Mouse (Mus musculus) right cerebral cortex, postnatal 10 days (tissue): ENCODE measurements around the gene Abhd14b.
A peak's percentile ranks its signal among the peaks of the same experiment; 100 is the strongest.

Experiments used
- DNase-seq, 2 experiments: peaks; one replicate each; pipeline ENCODE4 v3.0.0; 2021; ENCODE audit warnings: low spot score in 2 of 2

The Abhd14b gene

DNA sequence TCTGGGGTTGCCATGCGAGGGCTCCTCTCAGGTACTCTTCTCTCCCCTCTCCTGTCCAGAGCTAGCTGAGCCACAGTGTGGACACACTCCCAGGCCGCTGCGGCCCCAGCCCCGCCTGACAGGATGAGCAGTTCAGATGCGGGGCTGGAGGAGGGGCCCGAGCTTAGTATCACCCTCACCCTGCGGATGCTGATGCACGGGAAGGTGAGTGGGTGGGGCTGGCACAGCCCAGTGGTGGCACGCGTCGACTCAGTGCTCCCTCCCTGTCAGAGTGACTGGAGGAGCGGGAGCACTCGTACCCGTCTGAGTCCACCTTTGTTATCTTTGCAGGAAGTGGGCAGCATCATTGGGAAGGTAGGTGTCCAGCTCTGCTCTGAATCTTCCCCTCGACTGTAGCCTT lies 12.7 kb downstream of the Abhd14b start:
- no peak for DNase-seq

- no peak for DNase-seq
Measured at GRCm38 (mm10) chr9:106460401-106461025, 13.3 kb downstream of the Abhd14b start.

DNA sequence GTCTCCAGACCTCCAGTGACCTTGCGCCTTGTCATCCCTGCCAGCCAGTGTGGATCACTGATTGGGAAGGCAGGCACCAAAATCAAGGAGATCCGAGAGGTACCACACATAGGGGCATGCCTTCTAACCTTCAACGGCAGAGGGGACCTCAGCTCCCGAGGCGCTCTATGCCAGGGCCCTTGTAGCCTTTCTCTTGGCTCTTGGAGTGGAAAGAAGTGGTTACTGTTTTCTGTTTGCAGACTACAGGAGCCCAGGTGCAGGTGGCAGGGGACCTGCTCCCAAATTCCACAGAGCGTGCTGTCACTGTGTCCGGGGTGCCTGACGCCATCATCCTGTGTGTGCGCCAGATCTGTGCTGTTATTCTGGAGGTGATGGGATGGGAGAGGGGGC lies 13.8 kb downstream of the Abhd14b start:
- no peak for DNase-seq

- no peak for DNase-seq
Measured at GRCm38 (mm10) chr9:106461641-106462429, 14.6 kb downstream of the Abhd14b start.

GRCm38 (mm10) chr9:106462430-106462800 lies 15.2 kb downstream of the Abhd14b start:
- no peak for DNase-seq

DNA sequence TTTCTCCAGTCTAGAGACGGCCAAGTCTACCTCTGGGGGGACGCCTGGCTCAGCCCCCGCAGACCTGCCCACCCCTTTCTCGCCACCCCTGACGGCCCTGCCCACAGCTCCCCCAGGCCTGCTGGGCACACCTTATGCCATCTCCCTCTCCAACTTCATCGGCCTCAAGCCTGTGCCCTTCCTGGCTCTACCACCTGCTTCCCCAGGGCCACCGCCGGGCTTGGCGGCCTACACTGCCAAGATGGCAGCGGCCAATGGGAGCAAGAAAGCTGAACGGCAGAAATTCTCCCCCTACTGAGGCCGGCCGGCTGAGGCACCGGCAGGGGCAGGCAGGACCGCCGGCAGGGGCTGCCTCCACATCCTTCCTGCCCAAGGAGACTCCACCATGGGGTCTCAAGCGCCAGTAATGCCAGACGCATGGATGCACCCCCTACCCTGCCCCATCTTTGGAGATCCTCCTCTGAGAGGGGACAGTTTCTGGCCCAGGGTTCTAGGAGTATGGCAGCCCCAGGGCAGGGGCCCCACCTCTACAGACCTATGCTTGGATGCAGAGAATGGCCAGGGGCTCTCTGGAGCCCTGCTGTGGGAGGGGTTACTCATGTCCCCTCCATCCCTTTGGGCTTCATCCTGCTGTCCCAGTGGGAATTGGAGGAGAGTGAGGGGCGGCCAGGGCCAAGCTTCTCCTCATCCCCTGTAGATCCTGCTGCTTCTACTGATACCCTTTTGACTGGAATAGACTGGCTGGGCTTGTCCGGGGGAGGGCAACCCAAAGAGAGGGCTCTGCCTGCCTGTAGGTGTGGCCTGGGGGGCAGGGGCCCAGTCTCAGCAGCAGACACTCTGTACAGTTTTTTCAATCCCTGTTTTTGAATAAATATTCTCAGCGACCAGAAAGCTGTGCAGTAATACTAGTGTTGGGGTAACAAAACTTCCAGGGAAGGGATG lies 16.1 kb downstream of the Abhd14b start:
- DNase-seq: no peak

DNA sequence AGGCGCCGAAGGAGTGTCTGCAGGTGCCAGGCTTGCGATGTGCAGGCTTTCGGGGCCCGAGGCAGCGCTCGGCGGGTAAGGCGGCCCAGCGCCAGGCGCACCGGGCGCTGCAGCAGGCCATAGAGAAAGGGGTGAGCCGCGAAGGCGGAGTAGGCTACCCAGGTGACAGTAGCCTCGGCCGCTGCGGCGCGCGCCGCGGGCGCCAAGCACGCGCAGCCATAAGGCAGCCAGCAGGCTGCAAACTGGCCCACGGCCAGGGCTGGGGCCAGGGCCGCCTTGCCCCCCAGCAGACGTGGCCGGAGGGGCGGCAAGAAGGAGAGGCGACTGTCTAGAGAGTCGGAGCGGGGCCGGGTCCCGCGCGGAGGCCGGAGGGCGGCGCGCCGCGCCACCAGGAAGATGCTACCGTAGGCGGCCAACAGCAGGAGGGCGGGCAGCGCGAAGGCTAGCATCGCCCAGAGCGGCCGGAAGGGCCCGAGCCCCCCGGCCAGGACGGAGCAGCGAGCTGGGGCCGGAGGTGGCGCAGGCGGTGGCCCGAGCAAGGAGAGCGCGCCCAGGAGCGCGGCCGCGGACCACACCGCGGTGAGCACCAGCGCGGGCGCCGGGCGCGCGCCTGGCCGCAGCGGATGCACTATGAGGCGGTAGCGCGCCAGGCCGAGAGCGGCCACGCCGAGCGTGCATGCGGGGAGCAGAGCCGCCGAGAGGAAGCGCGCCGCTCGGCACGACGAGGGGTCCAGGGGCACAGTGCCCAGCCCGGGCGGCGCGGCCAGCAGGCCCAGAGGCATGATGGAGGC lies 17.7 kb downstream of the Abhd14b start:
- DNase-seq: peak; percentile 86 to 88

- peak; percentile 71 to 76 for DNase-seq
Measured at GRCm38 (mm10) chr9:106465571-106466200, 18.4 kb downstream of the Abhd14b start, which contains the start of gene Gpr62. Gene Gpr62, minus strand, starts transcription at chr9:106465938.

DNA sequence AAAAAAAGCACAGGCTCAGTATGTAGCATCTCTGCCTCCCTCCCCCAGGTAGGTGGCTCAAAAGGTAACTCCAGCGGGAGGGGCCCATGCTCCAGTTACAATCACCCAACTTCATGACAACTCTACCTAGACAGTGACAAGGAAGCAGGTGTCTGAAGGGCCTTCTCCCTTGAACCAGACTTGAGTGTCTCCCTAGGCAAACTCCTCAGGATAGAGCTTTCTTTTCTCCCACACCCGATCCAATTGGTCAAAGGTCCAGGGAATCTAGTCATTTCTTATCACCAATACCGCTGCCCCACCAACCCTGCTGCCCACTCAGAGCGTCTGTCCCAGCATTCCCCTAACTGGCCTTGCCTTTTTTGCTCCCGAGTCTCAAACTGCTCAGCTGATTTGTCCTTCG lies 19.5 kb downstream of the Abhd14b start:
- no peak for DNase-seq

- DNase-seq: no peak
Measured at GRCm38 (mm10) chr9:106467746-106468145, 20.5 kb downstream of the Abhd14b start.

DNA sequence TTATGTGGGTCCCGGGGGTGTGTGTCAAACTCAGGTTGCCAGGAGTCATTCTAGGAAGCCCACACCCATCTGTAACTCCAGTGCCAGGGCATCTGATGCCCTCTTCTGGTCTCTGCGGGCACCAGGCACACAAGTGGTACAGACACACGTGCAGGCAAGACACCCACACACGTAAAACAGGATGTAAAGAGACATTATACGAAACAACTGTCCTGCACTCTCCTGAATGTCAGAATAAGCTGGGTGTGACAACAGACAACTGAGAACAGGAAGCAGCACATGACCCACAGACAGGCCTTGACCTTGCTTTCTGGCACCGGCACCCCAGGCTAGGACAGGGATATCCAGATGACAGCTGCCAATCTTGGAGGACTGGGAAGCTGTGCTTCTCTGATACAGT lies 22.1 kb downstream of the Abhd14b start:
- DNase-seq: no peak

DNA sequence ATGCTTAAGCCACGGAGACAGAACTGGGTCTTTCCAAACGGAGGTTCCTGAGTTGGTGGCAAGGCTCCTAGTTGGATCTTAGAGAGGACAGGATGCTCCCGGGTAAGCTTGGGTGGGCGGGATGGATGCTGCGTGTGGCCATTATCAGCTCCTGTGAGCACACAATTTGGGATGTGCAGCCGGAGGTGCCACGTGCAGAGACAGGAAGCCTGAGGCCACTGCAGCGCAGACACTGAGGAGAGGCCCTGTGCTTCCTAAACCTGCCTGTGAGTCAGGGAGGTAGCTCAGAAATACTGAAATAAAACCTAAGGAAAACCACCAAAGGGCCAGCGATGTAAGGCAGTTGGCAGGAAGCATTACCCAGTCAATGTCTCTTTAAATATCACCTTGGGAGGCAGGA lies 22.5 kb downstream of the Abhd14b start:
- peak in 1 of 2 experiments; percentile 17 for DNase-seq

DNA sequence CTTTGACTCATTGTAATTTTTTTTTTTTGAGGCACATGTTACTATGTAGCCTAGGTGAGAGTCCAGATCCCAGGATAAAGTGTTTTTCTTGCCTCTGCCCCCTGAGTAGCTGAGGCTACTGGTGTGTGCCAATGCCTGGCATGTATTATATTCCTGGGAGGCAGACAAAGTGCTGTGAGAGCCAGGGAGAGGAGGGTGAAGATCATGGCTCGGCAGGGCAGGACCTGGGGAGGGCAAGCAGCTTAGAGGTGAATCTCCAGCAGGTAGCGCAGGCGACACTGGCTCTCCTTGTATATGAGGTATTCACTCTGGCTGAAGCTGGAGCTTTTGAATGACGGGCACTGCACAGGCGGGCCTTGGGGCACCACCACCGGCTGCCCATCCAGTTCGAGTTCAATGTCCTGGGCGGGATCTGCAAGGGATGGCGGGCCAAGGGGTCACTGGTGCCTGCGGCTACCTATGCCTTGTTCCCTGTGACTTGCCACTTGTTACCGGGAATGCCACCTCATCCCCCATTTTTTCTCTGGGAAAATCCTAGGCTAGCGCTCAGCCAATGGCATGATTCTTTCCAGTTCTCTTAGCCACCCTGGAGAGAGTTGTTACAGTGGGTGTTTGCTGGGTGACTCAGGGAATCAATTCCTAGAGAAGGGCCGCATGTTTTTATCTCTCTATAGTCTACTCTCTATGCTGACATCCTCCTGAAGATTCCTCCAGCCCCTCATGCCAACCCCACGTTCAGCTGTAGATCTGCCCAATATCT lies 23.9 kb downstream of the Abhd14b start:
- peak in 1 of 2 experiments; percentile 22 for DNase-seq

- DNase-seq: peak; percentile 64 to 67
Measured at GRCm38 (mm10) chr9:106471892-106472291, 24.6 kb downstream of the Abhd14b start.

- peak in 1 of 2 experiments; percentile 18 for DNase-seq
Measured at GRCm38 (mm10) chr9:106472321-106472720, 25.1 kb downstream of the Abhd14b start.

DNA sequence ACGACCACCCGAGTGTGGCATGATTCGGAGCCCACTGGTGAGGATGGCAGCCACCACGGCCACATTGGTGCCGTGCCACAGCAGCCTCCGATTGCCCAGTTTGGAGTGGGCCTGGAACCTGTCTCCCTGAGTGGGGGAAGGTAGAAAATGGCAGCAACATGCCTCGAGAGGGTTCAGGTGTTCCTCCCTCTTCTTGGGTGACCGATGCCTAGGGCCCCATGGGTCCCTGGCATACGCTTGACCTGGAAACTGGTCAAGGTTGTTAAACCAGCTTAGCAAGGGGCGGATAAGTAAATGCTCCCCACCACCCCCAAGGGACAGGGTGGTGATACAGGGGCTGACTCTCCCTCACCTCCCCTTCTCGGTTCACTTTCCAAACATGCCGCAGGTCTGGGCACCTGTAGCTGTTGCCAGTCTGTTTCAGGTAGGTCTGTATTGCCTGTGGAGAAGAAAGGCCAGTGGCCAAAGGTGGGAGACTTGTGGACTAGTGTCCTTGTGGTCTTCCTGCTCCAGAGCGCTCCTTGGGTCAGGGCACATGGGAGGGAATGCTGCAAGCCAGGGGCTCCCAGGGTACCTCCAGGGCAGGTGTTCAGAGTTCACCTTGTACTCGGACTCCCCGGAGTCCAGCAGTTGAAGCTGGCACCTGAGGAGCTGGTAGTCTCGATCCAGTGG lies 26.0 kb downstream of the Abhd14b start:
- peak; percentile 26 to 35 for DNase-seq

DNA sequence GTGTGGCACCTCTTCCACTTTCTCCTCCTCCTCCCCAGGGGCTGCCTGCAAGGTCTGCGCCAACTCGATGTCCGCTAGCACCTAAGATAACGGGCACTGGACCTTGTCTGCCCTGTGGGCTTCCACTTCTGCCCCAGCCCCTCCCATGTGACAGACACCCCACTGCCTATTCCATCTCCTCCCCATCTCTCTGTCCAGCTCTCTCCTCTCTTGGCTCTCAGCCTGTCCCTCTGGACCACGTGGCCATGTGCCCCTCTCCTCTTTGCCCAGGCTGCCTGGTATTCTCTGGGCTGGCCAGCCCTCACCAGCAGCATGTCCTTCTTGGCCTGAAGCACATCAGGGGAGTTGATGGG lies 26.5 kb downstream of the Abhd14b start:
- DNase-seq: peak in 1 of 2 experiments; percentile 30

DNA sequence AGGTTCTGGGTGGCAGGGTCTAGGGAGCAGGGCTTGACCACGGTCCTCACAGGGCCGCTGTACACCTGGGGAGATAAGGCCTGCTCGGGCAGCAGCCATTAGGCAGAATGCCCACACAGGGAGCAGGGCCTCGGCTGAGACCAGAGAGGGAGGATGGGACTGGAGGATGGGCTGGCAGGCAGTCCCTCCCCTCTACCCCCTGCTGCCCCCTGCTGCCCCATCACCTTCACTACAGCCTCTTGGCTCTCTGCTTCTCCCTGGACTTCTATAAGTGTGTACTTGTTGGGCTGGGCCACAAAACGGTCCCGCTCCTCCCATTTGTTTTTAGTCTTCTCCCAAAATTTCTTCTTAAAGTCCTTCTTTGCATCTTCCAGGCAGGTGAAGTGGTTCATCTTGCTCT lies 27.2 kb downstream of the Abhd14b start:
- peak; percentile 40 to 62 for DNase-seq

DNA sequence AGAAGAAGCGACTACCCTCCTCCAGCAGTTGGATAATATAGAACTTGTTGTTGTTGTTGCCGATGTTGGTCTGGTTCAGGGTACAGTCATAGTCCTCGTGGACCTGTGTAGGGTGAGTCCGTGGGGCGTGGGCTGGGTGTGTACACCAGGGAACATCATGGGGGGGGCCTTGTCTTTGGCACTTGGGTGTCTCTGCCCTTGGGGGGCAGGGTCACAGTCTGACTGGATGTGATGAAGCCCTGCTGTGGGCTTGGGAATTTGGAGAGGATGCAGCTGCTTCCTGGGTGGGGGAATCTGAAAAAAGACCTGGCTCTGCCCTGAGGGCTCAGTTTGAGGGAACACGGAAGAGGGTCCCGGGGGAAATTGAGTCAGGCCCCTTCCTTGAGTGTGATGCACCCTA lies 27.8 kb downstream of the Abhd14b start:
- DNase-seq: peak; percentile 31 to 41

- DNase-seq: peak; percentile 27 to 37
Measured at GRCm38 (mm10) chr9:106475663-106476001, 28.4 kb downstream of the Abhd14b start, which contains the start of gene Rrp9. Gene Rrp9, plus strand, starts transcription at chr9:106475963.
